Mouse (Mus musculus) cerebellum, postnatal 4 days (tissue): Measurements from ENCODE around the gene Gnl1.
"Not testable (repeated sequence)": the region's sequence is repeated elsewhere in the genome, so short reads cannot be mapped to it uniquely, and the experiment has no call there.

ENCODE experiments used
- DNase-seq, 2 experiments: peaks; one replicate each; pipeline ENCODE4 v3.0.0; 2022; ENCODE audit warnings: low spot score in 2 of 2, mixed read lengths in 1 of 2

Gene Gnl1

DNA sequence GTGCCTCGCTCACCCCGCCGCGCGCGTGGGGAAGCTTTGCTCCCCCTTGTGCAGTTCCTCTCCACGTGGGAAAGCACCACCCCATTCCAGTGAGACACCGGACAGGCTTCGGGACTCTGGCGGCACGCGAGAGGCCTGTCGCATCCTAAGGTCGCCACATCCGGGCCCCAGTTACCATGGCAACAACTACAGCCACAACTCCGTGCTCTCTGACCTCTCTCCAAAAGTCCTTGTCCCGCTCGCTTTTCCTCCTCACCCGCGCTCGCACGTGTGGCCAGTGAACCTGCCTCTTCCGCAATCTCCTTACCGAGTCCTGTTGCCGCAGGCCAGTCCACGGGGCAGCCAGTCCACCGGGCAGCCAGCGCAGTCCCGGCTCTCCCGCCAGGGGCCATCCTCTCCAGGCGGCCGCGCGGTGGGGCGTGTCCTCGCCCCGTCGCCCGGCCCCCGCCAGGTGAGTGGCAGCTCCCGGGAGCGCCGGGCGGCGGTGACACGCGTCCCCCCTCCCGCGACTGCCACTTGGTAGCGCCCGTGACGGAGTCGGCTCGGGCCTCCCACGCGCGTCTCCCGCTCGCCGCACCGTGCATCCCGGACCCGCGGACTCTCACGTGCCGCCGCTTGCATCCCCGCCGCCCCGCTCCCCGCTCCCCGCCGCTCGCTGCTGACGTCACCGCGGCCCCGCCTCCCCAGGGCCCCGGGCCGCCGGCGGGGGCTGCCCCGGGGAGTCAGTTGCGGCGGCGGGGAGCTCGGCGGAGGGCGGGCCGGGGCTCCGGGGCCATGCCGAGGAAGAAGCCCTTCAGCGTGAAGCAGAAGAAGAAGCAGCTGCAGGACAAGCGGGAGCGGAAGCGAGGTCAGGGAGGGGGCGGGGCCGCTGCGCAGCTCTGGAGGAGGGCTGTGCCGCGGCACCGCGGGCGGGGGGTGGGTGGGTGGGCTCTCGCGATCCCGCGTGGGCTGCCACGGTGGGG is at the start of gene Gnl1, which contains the start of gene Prr3:
Gene Gnl1, plus strand, starts transcription at position 451 of the 962 bp plus-strand sequence.
Gene Prr3, minus strand, starts transcription at position 836 of the 962 bp plus-strand sequence.
- DNase-seq, result peak; percentile 72 to 87

DNA sequence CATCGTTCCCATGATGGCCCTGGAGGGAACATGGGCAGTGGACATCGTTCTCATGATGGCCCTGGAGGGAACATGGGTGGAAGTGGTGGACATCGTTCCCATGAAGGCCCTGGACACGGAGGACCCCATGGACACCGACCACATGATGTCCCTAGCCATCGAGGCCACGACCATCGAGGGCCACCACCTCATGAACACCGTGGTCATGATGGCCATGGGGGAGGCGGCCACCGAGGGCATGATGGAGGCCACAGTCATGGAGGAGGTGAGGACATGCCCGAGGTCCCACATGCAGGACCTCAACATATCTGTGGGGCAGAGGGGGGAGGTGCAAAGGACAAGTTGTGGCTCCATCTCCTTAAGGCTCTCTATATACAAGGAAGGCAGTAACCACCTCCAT is 49.0 kb upstream of the Gnl1 start:
- no peak for DNase-seq

DNA sequence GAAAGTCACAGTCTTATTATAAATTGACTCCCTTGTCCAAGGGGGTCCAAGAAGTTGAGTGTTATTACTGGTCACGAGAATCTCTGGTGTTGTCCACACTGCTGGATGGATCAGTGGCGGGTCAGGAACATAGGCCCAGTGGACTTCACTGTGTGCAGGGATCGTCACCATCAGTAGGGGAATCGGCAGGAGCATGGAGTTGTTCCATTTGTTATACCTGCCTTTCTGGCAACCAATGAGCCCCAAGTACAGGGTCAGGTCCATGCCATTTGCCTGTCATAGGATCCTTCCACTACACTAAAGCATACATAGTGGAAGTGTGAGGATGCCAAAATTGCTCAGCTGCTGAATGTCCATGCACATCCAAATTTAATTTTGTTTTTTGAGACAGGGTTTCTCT is 47.0 kb upstream of the Gnl1 start:
- DNase-seq, result no peak

GRCm38 (mm10) chr17:35935763-35936162 is 43.9 kb upstream of the Gnl1 start:
- not testable (repeated sequence) for DNase-seq

DNA sequence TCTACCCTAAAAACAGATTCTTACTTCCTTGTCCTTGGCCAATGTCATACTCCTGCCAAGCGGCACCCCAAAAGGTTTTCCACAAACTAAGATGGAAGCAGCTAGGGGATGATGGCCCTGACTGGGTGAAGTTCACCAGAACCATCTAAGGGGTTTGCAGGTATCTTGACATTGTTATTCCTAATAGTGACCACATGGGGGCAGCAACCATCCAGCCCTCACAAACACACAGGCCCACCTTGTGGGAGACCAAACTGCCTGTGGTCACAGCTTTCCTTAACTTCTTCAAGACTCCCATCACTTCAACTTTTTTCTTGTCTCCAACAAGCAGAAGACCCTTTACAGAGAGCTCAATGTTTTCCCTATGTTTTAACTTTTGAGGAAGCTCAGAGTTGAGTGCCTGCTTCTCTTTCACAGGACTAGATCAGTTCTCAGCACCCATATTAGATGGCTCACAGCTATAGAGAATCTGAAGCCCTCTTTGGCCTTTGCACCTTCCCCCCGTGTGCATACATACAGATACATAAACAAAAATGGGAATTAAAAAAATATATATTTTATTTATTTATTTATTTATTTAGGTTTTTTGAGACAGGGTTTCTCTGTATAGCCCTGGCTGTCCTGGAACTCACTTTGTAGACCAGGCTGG is 41.8 kb upstream of the Gnl1 start:
- DNase-seq, result peak in 1 of 2 experiments; percentile 35

DNA sequence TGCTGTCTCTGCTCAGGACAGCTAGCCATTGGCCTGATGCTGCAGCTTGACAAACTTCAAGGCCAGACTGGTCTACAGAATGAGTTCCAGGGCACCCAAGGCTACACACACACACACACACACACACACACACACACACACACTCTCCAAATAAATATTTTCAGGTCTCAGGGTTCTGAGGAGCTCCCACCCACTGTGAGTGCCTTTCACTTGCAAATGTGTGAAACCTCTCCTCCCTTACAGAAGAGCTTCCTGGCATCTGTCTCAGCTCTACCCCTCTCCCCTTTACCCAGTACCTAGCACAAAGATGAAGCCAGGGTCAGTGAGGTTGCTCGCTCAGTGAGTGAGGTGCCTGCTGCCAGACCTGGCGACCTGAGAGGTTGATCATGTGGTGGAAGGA is 40.5 kb upstream of the Gnl1 start:
- DNase-seq, result no peak

DNA sequence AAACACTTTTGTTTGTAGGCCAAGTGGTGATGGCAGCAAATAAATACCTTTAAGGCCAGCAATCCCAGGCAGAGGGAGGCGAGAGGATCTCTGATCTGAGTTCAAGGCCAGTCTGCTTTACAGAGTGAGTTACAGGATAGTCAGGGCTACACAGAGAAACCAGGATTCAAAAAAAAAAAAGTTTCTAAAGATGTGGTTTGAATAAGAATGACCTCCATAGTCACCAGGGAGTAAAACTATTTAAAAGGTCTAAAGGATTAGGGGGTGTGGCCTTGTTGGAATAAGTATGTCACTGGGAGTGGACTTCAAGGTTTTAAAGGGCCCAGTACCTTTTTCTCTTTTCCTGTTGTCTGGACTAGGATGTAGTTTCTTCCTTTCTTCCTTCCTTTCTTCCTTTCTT is 39.7 kb upstream of the Gnl1 start:
- no peak for DNase-seq

DNA sequence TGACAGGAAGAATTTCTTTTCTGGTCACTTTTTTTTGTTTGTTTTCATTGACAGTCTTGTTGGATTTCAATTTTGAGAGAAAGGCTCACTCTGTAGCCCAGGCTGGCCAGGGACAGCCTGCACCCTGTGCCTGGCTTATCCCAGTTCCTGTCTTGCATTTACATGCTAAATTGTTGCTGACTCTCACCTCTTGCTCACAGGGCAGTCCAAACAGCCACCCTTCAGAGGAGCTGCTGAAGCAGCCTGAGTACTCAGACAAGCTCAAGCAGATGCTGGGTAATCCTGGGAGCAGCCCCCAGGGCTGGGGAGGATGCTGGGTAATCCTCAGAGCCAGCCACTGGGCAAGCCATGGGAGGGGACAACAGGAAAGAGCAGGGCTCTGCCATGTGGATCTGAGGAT is 28.7 kb upstream of the Gnl1 start:
- DNase-seq, result not testable (repeated sequence)

GRCm38 (mm10) chr17:35952559-35952958 is 27.1 kb upstream of the Gnl1 start:
- not testable (repeated sequence) for DNase-seq

DNA sequence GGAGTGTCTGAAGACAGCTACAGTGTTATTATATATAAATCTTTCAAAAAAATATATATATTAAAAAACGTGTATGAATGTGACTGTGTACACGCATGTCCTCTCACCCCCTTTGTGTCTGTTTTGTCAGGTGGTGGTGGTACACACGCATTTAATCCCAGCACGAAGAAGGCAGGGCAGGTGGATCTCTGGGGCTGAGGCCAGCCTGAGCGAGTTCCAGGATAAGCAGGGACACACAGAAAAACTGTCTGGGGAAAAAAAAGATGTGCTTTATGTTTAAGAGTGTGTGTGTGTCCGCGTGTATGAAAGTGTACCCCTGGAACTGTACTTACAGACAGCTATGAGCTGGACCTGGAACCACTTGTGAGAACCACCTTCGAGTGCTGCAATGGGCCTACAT is 25.0 kb upstream of the Gnl1 start:
- no peak for DNase-seq

- DNase-seq, result no peak
These were observed 21.0 kb upstream of the Gnl1 start for GRCm38 (mm10) chr17:35958533-35959223.

DNA sequence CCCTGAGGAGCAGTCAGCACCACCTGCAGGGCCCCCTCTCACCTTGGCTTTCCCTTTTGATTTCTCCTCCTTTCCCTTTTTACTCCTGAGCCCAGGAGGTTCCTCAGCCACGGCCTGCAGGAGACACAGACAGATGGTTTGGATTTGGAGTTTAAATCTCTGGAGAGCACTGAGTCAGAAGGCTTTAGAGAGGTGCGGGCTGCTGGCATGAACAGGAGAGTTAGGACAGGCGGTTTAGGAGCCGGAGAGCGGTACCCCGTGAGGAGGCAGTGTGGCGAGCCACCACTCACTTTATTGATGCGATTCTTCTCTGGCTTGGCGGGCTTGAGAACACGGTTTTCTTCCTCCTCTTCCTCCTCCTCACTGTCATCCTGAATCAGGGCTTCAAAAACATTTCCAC is 16.4 kb upstream of the Gnl1 start:
- DNase-seq, result no peak

DNA sequence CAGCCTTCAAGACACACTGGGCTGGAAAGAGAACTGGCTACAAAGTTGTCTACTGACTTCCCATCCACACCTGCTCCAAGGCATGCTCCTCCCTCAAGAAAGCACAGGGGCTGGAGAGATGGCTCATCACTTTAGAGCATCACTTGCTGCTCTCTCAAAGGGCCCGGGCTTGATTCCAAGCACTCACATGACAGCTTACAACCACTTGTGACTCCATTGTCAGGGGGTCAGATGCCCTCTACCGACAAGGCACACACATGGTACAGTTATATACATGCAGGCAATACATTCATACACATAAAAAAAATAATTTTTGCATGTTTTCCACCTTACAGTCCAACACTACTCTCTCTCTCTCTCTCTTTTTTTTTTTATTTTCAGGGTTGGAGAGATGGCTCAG is 12.0 kb upstream of the Gnl1 start:
- no peak for DNase-seq

- peak; percentile 96 to 99 for DNase-seq
These were observed 9.9 kb upstream of the Gnl1 start, which contains the start of gene Abcf1 for GRCm38 (mm10) chr17:35969418-35970389. TSS of gene Abcf1 (minus strand) at chr17:35969761.

- DNase-seq, result no peak
These were observed 7.5 kb upstream of the Gnl1 start for GRCm38 (mm10) chr17:35972131-35972530.

DNA sequence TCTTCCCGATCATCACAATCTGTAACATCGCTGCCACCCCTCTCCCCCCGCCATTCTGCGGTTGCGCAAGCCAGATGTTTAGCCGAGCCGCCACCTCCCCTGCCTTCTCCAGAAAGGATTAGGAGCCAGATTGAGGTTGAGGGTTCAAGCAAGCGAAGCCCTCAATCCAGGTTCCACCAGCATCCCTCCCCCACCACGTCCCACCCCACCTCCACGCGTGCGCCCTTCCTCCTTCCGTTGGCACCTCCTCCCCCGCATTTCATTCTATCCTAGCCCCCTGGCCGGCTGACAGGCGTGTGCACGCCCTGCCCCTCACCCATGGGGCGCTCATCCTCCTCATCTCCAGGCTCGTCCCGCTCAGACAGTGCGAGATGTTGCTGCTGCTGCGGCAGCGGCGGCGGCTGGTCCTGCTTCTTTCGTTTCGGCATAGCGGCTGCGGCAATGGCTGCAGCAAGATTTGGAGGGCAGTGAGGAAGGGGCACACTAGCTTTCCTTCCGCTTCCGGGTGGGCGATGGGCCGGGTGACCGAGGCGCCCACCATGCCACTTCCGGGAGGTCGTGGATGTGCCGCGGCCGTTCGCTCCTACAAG is 745 bp upstream of the Gnl1 start:
- peak; percentile 66 to 86 for DNase-seq

DNA sequence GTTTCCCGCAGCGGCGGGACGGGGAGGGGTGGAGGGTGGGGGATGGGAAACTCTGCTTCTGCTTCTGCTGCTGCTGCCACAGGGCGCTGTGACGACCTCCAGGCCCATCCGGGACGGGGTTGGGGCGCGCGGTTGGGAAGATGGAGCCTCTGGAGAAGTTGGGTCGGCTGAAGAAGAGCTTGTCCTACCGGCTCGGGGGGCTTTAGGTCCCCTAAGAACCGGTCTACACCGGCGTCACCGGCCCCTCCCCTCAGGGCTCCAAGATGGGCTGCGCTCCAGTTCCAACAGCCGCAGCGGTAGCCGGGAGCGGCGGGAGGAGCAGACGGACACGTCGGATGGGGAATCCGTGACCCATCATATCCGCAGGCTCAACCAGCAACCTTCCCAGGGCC is 708 bp downstream of the Gnl1 start:
- DNase-seq, result peak in 1 of 2 experiments; percentile 52

- DNase-seq, result no peak
These were observed 2.1 kb downstream of the Gnl1 start for GRCm38 (mm10) chr17:35981776-35982175.

DNA sequence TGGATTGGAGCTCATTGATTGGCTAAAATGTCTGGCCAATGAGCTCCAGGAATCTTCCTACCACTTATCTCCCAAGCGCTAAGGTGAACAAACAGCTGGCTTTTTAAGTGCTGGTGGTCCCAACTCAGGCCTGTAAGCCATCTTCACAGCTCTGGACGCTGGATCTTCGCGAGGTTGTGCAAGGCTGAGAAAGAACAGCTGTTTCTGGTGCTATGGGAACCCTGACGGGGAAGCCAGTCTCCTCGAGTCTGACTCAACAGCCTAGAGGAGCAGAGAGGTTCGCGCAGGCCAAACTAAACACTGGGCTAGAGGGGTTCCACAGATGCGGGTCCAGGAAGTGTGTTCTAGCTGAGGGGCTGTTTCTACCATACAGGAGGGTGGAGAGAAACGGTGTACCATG is 12.1 kb downstream of the Gnl1 start:
- no peak for DNase-seq

- peak; percentile 66 to 76 for DNase-seq
These were observed 14.0 kb downstream of the Gnl1 start for GRCm38 (mm10) chr17:35993675-35994074.
